Mouse (Mus musculus) spleen, postnatal 14 days (tissue): ENCODE results near the gene Snx1.

ENCODE experiments used
- DNase-seq, 2 experiments: peaks; one replicate each; pipeline ENCODE4 v3.0.0; 2021 to 2022; ENCODE audit warnings: low spot score in 2 of 2

Snx1 gene

DNA sequence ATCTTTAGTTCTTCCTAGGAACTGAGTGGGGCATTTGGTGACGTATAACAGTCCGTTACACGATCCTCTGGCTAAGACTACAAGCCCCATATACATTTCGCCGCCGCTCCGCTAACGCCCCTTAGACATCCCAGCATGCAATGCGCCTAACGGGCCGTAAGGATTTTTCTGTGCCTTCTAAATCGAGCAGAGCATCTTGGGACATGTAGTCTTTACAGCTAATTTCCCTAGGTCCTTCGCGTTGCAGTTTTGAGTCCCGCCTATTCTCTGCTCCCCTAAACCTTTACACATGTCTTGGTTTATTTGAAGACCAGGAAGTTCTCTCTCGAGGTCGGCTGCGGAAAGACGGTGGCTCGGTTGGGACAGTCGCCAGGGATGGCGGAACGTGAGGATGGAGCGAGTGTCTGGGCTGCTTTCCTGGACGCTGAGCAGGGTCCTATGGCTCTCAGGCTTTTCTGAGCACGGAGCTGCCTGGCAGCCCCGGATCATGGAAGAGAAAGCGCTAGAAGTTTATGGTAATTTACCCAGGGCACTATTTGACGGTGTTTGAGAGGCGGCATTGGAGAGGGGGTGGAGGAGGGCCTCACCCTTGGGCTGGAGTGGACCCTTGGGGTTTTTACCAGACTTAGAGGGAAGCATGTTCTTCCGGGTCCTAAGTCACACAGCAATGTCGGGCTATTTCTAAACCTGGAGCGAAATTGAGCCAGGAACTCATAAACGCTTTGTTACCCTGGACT, at the start of gene Snx1, which contains the start of gene Ciao2a:
Gene Snx1 (minus strand): TSS at position 132 of the 737 bp plus-strand sequence.
Gene Ciao2a (plus strand): TSS at position 156 of the 737 bp plus-strand sequence.
- DNase-seq: peak; percentile 87 to 90

DNA sequence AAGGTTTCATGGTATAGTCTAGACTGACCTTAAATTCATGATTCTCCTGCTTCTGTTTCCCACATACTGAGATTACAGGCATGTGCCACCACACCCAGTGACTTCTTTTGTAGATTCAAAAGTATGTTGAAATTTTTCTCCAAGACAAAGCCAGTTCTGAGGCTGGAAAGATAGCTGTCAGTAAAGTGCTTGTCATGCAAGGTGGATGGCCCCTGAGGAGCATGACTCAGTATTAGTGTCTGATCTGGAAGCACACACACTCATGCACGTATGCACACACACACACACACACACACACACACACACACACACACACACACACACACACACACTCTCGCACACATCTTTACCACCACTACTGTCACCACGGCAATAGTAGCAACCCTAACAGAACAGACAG, 48.6 kb upstream of the Snx1 start:
- no peak for DNase-seq

DNA sequence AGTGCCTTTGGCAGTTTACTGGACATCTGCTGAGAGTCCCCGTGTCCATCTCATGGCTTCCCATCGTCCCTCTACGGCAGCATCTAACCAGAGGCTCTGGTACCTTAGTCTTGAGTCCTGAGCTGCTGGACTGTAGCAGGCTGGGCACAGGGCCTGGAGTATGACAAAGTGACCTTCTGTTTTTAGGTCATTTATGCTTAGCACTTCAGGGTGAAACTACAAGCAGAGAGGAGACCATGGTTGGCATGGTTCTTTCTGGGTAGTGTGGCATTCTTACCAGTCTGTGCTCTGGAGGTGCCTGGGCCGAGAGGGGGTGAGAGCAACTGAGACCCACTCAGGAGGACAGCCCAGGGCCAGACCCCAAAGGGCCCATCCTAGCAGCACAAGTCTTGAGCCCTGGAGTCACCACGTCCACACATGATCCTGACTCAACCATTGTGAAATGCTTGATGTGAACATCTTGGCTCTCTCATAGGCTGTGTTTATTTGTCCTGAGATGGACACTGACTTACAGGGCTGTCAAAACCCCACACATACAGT, 47.0 kb upstream of the Snx1 start:
- no peak for DNase-seq

DNA sequence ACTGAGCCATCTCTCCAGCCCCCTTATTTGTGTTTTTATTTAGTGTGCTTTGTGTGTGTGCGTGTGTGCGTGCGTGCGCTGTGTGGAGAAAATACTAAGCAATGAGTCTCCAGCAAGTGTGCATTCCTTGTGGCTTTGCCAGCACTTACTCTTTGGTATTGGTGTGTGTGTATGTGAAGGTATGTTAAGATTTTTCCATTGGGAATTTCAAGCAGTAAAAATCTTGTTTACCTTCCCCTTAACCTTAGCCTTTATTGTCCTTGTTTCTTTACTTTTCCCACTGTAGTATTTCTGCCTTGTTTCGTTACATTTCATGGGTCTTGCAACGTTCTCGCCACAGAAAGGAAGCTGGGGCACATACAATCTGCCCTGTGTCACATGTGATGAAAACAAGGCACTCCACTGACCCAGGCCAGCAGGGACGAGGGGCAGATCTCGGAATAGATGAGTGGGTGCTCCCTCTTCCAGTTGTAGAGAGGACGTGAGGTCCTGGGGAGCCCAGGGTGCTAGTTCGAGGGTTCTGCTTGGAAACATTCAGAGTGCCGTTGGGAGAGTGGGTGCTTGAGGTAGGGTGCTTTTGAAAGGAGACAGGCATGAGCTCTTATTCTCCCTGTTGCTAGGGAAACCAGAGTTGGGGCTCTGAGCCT, 45.0 kb upstream of the Snx1 start:
- no peak for DNase-seq

DNA sequence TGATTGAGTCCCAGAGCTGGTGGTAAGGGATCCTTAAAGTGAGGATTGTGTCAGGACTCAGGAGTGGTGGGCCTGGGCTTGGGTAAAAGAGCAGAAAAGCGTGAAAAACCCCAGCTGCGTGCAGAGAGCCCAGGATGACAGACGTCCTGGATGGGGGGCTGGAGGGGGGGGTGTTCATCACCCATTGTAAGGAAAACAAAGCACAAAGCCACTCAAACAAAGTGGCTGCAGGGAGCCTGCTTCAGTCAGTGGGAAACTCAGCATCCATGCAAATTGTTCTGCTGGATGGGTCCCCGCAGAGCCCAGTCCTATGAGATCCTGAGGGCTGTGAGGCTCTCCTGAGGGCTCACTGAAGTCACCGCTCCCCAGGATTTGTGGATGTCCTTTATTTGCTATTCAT, 44.1 kb upstream of the Snx1 start:
- DNase-seq: no peak

DNA sequence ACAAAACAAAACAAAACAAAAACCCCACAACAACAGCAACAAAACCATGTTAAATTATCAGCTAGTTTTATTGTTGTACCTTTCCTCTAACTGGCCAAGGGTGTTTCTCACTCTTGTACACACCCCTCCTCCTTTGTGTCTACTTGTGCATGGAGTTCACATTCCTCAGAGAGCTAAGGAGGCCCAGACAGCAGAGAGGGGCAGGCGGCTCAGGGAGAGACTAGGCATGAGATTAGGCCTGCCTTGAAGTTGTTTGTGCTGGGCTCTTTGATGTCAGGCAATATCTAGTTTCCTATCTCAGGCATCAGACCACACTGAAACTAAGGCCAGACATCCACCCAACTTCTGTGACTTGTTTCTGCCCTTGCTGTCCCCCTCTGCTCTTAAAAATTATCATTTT, 41.8 kb upstream of the Snx1 start:
- DNase-seq: no peak

DNA sequence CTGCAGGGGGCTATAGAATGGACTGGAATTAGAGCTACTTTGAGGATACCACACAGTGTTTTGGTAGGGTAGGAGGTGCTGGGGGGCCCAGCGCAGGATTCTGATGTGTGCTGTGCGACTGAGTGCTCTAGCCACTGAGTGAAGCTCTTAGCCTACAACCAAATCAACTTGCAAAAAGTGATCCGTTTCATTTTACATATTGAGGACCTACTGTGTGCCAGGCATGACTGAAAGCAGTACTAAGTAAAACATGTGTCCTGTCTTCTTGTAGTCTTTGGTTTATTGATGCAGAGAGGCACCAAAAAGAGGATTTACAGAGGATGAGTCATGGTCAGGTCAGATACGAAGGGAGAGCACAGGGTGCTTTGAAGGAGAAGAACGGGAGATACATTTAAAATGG, 40.8 kb upstream of the Snx1 start:
- DNase-seq: no peak

DNA sequence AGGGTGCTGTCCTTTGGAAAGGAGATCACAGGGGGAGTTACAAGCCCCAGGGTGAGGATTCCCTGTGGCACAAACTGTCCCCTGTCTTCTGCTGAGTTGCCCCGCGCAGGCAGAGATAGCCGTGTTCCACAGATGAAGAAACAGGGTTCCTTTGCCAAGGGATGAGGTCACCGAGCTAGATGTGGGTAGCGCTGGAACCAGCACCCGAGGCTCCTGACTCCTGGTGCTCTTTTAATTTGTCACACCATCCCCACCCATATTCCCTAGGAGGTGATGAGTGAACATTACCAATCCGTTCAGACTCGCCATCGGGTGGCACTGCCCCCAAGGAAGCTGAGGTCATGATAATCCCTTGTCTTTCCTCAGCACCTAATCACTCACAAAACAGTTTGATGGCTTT, 36.6 kb upstream of the Snx1 start:
- DNase-seq: no peak

DNA sequence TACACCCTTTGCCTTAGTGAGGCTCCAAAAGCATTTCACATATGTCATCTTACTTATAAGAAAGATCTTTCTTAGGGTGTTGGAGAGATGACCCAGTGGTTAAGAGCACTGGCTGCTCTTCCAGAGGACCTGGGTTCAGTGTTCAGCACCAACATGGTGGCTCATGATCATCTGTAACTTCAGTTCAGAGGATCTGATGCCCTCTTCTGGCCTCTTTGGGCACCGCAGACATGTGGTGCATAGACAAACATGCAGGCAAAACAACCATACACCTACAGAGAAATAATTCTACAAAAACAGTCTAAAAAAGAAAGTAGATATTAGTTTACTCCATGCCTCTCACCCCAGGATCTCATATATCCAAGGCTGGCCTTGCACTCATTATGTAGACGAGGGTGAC, 33.8 kb upstream of the Snx1 start:
- peak in 1 of 2 experiments; percentile 20 for DNase-seq

DNA sequence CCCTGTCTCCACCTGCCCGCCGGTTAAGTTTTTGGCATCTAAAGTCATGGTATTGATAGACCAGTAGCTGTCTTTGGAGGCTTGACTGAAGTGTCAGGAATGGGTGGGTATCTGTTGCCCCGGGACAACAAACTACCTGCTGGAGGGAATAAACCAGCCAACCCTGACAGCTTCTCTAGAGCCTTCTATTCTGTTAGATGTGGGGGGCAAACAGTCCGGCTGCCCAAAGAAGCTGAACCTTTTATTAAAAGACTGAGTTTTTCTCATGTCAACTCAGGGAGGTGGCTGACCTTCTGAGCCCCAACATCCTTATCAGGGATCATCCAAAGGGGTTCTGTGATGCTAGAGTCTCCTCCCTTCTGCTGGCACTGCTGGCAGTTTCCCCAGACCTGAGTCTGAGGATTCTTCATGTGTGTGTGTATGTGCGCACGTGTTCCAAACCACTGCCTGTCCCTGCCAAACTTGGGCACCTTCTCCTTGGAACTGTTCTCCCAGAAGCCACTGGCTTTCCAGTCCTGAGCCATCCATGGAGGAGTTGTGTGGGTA, 32.6 kb upstream of the Snx1 start:
- peak in 1 of 2 experiments; percentile 40 for DNase-seq

DNA sequence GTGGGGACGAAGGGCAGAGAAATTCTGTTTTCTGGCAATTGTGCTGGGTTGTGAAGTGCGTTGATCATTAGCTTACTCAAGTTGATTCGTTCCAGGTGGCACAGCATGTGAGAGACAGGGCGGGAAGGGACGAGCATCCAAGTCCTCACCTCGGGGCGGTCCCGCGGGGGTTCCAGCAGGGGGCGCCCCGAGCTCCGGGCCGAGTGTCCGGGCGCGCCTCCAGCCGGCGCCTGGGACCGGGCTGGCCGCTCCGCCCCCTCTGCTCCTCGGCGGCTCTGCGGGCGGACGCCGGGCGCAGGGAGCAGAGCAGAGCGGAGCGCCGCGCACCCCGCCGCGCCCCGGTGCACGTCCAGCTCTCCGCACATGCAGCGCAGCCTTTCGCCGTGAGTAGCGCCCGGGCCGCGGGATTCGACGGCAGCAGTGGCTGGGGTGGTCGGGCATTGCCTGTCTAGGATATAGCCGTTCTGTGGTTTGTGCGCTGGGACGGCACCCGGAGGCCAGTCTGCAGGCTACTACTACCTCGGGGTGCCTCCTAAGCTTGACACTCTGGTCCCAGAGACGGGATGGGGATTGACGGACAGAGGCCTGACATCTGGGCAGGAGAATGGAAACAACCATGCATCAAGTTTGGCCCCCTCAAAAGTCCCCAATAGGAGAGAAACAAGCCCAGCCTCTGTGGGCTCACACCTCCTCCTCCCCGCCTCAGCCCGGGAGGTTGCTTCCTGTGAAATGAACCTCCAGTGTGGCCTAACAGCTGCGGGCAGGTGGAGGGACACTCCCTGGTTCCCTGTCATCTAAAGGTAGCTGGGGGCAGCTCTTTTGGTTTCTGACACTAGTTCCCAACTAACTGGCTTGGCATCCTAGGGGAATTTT, 31.8 kb upstream of the Snx1 start, which contains the start of gene Dapk2:
Gene Dapk2 (plus strand): TSS at position 266 of the 873 bp plus-strand sequence.
- DNase-seq: peak; percentile 82 to 90

DNA sequence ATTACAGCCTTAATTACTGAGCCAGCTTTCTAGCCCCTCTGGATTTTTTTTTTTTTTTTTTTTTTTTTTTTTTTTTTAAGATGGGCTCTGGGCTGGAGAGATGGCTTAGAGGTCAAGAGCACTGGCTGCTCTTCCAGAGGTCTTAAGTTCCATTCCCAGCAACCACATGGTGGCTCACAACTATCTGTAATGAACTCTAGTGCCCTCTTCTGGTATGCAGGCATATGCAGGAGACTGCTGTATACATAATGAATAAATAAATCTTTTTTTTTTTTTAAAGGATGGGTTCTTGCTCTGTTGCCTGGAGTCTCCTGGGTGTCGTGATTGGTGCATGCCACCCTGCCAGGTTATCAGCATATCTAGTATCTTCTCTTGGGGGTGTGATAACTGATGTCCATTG, 29.1 kb upstream of the Snx1 start:
- no peak for DNase-seq

DNA sequence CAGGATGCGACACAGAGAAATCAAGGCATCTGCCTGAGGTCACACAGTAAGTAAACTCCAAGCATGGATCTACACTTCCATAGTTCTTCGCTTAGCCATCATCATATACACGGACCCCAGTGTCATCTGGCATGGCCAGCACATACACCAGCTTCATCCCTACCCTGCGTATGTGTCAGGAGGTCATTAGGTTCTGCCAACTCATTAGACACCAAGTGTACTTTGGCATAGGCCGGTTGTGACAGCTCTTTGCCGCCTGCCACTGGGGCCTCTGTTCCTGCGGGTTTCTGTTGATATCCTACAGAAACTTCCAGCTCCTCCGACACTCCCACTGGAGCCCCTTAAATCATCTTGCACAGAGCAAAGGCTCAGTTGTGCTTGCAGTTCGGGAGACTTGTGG, 27.6 kb upstream of the Snx1 start:
- no peak for DNase-seq

DNA sequence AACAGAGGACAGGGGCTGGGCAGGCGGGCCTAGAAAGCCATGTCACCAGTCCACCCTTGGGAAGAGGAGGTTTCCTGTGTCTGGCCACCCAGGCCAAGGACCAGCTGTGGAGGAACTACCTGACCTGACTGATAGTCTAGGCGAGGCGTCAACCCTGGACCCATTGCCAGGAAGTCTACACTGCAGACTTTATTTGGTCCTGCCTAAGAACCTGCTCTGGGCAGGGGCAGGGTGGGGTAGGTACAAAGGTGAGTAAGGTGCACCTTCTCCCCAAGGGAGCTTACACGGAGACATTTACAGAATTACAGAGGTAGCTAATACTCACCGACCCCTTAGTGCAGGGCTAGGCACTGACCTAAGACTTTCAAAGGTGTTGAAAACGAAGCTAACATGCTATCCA, 27.2 kb upstream of the Snx1 start:
- no peak for DNase-seq

DNA sequence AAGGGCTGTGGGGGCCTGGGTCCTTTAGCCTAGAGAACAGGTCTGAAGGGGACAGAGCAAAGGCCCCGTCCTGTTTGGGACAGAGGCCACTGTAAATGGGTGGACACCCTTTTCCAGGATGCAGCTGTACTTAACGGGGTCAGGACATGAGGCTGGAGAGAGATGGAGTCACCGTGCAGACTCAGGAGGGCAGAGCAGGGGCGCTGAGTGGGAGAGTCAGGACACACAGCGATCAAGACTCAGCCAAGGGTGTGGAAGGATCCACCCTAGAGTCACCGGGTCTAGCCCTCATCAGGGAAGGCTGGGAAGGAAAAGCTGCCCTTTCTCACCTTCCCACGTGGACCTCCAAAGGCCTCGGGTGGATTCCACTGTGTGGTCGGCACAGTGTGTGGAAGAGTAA, 25.6 kb upstream of the Snx1 start:
- DNase-seq: no peak

DNA sequence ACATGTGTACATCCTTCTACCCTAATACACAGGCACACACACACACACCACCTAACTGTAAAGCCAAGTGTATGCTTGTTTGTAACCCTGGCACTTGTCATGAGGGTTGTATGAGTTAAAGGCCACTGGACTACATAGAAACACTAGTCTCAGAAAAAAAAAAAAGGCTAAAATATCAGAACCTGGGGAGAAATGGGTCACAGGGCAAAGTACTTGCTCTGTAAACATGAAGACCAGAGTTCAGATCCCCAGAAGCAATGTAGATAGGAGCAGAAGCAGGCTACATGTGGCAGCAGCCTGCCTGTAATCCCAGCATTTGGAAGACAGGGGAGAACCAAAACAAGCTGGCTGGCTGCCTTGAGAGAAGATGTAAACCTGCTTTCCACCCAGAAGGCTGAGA, 19.8 kb upstream of the Snx1 start:
- DNase-seq: no peak

DNA sequence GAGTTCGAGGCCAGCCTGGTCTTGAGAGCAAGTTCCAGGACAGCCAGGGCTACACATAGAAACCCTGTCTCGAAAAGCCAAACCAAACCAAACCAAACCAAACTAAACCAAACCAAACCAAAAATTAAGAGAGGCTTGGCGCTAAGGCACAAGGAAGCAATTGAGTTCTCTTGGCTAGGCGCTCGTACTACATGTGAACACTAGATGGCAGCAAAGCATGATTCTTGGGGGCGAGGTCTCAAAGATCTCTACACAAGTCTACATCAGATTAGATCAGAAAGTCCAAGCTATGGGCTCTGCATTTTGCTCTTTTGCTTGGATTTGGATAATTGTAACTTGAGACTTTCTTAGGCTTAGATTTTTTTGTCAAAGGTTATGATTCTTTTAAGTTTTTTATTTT, 17.9 kb upstream of the Snx1 start:
- peak; percentile 35 to 71 for DNase-seq

DNA sequence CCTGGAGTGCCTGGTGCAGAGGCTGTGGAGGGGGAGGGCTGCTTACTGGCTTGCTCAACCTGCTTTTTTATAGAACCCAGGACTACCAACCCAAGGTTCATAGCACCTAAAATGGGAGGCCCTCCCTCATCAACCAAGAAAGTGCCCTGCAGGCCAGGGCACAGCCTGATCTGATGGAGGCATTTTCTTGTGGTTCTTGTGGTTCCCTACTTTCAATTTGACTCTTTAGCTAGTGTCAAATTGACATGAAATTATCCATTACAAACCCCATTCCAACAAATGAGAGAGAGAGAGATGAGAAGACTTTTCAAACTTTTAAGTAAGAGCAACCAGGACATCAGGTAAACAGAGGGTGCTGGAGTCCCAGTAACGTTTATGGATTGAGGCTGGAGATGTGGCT, 15.9 kb upstream of the Snx1 start:
- no peak for DNase-seq

DNA sequence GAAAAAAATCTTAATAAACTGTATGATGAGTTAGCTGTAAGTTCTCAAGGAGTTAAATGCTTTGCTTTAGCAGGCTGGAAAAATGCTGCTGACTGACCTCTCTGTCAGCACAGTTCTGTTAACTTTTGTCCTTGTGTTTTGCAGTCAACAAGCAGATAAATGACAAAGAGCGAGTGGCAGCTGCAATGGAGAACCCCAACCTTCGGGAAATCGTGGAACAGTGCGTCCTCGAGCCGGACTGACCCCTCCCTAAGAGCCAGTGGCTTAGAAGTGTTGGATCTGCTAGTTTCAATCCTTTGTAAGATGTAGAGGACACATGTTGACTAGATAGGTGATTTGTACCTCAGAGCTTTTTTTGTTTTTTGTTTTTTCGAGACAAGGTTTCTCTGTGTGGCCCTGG, 11.8 kb upstream of the Snx1 start:
- no peak for DNase-seq

DNA sequence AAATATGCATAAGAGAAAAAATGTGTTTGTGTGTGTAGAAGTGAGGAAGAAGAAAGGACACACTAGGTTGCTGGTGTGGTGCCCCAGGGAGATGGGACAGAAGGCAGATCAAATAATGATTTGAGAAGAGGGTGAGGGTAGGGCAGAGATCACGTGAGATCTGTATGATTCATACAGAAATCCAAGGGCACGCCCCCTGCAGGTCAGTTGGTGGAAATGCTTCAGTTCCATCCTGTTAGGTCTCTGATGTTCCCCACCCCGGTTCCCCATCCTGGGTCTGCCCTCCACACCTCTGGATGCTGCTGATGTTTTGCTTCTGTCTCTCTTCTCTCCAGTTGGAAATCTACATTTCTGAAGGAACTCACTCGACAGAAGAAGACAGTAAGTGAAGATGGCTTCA, 9.6 kb upstream of the Snx1 start:
- no peak for DNase-seq

DNA sequence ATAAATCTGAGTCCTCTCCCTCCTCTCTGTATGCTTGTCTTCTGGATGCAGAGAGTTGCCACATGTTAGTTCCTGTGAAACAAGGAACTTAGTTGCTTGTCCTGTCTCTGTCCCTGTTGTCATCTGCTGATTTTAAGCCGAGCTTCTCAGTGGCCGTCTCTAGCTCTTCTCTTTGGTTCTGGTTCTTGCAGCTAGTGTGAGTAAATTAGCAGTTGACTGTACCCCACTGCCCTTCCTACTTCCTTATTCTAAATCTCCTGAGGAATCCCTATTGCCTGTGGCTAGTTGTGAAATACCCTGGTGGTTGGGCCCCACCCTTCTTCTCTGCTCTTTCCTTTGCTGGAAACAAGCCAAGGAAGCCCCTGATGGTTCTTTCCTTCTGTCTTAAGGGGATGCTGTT, 5.1 kb upstream of the Snx1 start:
- no peak for DNase-seq

DNA sequence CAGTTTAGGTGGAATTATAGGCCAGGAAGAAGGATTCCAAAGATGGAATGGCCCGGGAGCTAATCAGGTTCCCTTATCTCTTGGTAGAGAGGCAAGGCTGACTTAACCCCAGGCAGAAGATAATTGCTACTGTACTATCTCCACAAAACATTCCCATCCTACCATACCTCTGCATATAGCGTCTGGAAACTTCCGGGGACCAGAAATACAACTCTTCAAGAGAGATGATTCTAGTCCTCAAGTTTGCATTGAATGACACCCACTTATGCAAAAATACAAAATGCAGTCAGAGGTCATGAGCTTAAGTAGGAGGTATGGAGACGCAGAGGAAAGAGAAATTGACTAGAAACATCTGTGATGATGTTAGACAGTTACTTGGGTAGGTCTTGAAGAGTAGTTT, 1.5 kb upstream of the Snx1 start:
- DNase-seq: no peak
